Mouse (Mus musculus) midbrain, embryonic 11.5 days (tissue): ENCODE measurements at regions not wholly inside any gene's neighbourhood (a gene's known extent, or its start where the extent isn't known, plus 50 kb on each side); places are given as distances from the start of the nearest gene placed in this dataset.

Source experiments
- ATAC-seq: fragments of 200-750 bp; cut with Nextera tagmentation; 2 replicates; pipeline ENCODE4 v1.8.0; 2017; ENCODE audit warnings: moderate TSS enrichment, moderate library complexity; ENCODE audit not compliant: low FRiP score
- DNase-seq: peaks from one replicate; pipeline ENCODE4 v3.0.0; 2015; ENCODE audit warnings: low spot score; ENCODE audit errors: missing footprints
- H3K27ac ChIP-seq: fragments of 300-500 bp; sonication (generic); 2 replicates; pipeline ENCODE4 v1.5.1; 2014; ENCODE audit warnings: low read depth, low read length
- H3K27me3 ChIP-seq: fragments of 300-500 bp; sonication (generic); 2 replicates; pipeline ENCODE4 v1.6.1; 2014; ENCODE audit warnings: mild to moderate bottlenecking, low read length, moderate library complexity, mixed read lengths; ENCODE audit not compliant: control insufficient read depth, insufficient read depth
- H3K36me3 ChIP-seq: fragments of 300-500 bp; sonication (generic); 2 replicates; pipeline ENCODE4 v1.6.1; 2014; ENCODE audit warnings: mild to moderate bottlenecking, low read length, moderate library complexity, mixed read lengths; ENCODE audit not compliant: control insufficient read depth, insufficient read depth
- H3K4me1 ChIP-seq: fragments of 300-500 bp; sonication (generic); 2 replicates; pipeline ENCODE4 v1.6.1; 2014; ENCODE audit warnings: low read length; ENCODE audit not compliant: control insufficient read depth, insufficient read depth
- H3K4me2 ChIP-seq: fragments of 300-500 bp; sonication (generic); 2 replicates; pipeline ENCODE4 v1.6.1; 2014; ENCODE audit warnings: mild to moderate bottlenecking, moderate library complexity
- H3K4me3 ChIP-seq: fragments of 300-500 bp; sonication (generic); 2 replicates; pipeline ENCODE4 v1.5.1; 2014; ENCODE audit warnings: low read depth, low read length
- H3K9ac ChIP-seq: fragments of 300-500 bp; sonication (generic); 2 replicates; pipeline ENCODE4 v1.6.1; 2014; ENCODE audit warnings: low read length
- H3K9me3 ChIP-seq: fragments of 300-500 bp; sonication (generic); 2 replicates; pipeline ENCODE4 v1.6.1; 2016; ENCODE audit warnings: low read length; ENCODE audit not compliant: control insufficient read depth
- WGBS: fragments of 180-500 bp; shearing (Covaris S2); extraction: QIAGEN DNeasy Blood & Tissue Kit; methylation state at CpG from one replicate; pipeline ENCODE4 v1.1.7; 2014; 5-methylcytosine and 5-hydroxymethylcytosine counted together

DNA sequence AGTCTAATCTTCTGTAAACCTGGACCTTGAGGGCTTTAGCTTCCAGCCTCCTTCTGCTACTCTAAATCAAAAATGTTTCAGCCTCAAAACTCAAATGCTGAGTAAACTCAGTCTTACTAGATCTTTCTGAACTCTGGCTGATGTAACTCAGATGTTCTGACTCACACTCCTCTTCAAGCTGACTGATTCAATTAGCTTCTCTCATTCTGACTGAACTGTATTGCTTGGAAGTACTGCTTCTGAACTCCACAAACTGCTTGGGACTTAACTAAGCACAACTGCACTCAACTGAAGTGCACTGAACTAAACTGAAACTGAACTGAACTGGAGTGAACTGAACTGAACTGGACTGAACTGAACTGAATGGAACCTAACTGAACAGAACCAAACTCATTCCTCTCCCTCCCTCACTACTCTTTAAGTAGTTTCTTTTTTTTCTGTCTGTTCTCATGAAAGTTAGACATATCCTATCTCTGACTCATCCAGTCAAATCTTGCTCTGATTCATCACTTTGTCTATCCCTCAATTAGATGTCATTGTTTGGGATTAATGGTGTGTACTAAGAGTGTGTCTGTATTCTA is 589.7 kb downstream of the Plod2 start:
- no peaks in the 10 kb centered on the region for H3K4me1 ChIP-seq
- H3K36me3 ChIP-seq, result no peaks in the 10 kb centered on the region
- no peak overlapping the region for H3K4me2 ChIP-seq
- no peaks in the 10 kb centered on the region for H3K9me3 ChIP-seq
- H3K27me3 ChIP-seq, result no peaks in the 10 kb centered on the region
- no peak overlapping the region for H3K4me3 ChIP-seq
- DNase-seq (no peak), ATAC-seq (no peak)
- H3K27ac ChIP-seq, result no peak overlapping the region
- no peak overlapping the region for H3K9ac ChIP-seq

DNA sequence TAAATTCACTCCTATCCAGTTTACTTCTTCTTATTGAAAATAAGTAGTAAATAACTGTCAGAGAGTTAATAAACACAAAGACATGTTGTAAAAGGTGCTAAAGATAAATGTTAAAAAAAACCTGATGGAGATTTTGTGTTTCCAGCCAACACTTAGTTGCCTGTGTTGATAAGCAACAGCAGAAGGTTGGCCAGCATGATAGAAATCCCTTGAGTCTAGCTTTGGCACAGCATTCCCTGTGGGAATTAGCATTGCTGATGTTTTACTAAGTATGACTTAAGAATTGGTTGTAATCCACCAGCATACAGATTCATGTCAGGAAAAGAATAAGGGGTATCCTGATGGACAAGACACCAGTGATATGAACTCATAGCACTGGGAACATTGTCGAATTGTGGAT is 594.3 kb downstream of the Plod2 start:
- no peak overlapping the region for H3K9ac ChIP-seq
- no peak for DNase-seq
- H3K4me2 ChIP-seq, result no peak overlapping the region
- H3K9me3 ChIP-seq, result no peaks in the 10 kb centered on the region
- no peaks in the 10 kb centered on the region for H3K36me3 ChIP-seq
- ATAC-seq, result no peak
- no peak overlapping the region for H3K27ac ChIP-seq
- 79% methylated on average over 1 of the region's 1 CpGs for WGBS
- no peaks in the 10 kb centered on the region for H3K27me3 ChIP-seq
- H3K4me3 ChIP-seq, result no peak overlapping the region
- H3K4me1 ChIP-seq, result no peaks in the 10 kb centered on the region

DNA sequence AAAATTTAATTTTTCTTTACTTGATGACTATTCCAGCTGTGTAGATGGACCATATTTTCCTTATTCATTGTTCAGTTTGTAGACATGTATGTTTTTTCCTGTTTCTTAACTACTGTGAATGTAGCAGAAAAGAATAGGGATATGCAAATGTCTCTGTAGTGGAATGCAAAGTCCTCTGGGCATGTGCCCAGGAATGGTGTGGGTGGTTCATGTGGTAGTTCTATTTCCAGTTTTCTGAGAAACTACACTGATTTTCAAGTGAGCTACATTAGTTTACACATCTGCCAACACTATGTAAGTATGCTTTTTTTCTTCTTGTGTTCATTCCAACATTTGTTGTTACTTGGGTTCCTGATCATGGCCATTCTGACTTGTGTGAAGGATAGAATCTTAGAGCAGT is 628.0 kb downstream of the Plod2 start:
- Histone ChIP-seq H3K9ac (no peak overlapping the region), H3K27ac (no peak overlapping the region), H3K4me2 (no peak overlapping the region), H3K36me3 (no peaks in the 10 kb centered on the region), H3K4me1 (no peaks in the 10 kb centered on the region), H3K4me3 (no peak overlapping the region), H3K27me3 (no peaks in the 10 kb centered on the region), H3K9me3 (no peaks in the 10 kb centered on the region)
- ATAC-seq (no peak), DNase-seq (no peak)

DNA sequence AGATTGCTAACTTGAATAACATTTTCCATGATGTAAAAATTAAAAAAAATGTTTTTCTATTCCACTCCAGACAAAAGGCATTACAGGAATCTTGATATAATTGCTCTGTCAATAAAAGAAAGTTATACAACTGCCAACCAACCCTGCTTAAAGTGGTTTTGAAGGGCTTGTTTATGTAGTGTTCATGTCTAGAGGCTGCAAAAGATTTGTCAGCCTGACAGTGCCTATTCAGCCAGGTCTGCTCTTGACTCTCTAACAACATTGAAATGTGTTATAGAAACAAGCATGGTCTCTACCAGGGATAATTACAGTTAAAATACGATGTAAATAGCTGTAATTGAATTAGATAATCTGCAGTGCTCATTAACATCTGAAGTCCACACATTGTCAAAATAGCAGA is 644.6 kb downstream of the Plod2 start:
- Histone ChIP-seq H3K9me3 (no peaks in the 10 kb centered on the region), H3K4me1 (no peaks in the 10 kb centered on the region), H3K9ac (no peak overlapping the region), H3K4me2 (no peak overlapping the region), H3K36me3 (no peaks in the 10 kb centered on the region), H3K27ac (no peak overlapping the region), H3K27me3 (no peaks in the 10 kb centered on the region), H3K4me3 (no peak overlapping the region)
- DNase-seq, result no peak
- no peak for ATAC-seq
- 74% methylated on average over 1 of the region's 1 CpGs for WGBS

DNA sequence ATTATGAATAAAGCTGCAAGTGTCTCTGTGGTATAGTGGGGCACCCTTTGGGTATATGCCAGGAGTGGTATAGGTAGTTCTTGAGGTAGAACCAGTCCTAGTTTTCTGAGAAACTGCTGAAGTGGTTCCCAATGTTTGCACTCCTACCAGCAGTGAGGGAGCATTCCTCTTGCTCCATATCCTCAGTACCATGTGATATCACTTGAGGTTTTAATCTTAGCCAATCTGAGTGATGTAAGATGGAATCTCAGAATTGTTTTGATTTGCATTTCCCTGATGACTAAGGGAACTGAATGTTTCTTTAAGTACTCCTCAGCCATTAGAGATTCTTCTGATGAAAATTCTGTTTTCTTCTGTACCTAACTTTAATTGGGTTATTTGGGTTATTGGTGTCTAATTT is 690.5 kb downstream of the Plod2 start:
- H3K4me2 ChIP-seq, result no peak overlapping the region
- H3K9me3 ChIP-seq, result no peaks in the 10 kb centered on the region
- no peak overlapping the region for H3K27ac ChIP-seq
- no peak for ATAC-seq
- no peaks in the 10 kb centered on the region for H3K27me3 ChIP-seq
- H3K36me3 ChIP-seq, result no peaks in the 10 kb centered on the region
- no peak overlapping the region for H3K9ac ChIP-seq
- H3K4me3 ChIP-seq, result no peak overlapping the region
- no peak for DNase-seq
- H3K4me1 ChIP-seq, result no peaks in the 10 kb centered on the region

DNA sequence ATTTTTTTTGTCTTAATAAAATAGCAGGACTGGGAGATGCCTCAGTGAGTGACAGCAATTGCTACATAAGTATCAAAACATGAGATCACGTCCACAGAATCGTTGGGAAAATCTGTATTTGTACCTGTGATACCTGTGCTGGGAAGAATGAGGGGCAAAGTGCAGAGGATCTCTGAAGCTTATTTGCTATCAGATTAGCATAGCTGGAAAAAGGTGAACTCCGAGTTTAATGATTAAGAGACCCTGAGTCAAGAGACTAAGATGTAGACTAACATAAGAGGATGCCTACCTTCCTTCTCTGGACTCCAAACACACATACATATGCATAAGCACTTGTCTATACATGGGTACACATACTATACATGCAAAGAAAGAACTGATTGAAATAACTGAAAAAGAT is 710.1 kb downstream of the Plod2 start:
- no peaks in the 10 kb centered on the region for H3K9me3 ChIP-seq
- DNase-seq (no peak), ATAC-seq (no peak)
- H3K4me2 ChIP-seq, result no peak overlapping the region
- no peak overlapping the region for H3K9ac ChIP-seq
- no peaks in the 10 kb centered on the region for H3K27me3 ChIP-seq
- no peak overlapping the region for H3K4me3 ChIP-seq
- WGBS, result 88% methylated on average over 3 of the region's 3 CpGs
- H3K36me3 ChIP-seq, result no peaks in the 10 kb centered on the region
- no peaks in the 10 kb centered on the region for H3K4me1 ChIP-seq
- H3K27ac ChIP-seq, result no peak overlapping the region

DNA sequence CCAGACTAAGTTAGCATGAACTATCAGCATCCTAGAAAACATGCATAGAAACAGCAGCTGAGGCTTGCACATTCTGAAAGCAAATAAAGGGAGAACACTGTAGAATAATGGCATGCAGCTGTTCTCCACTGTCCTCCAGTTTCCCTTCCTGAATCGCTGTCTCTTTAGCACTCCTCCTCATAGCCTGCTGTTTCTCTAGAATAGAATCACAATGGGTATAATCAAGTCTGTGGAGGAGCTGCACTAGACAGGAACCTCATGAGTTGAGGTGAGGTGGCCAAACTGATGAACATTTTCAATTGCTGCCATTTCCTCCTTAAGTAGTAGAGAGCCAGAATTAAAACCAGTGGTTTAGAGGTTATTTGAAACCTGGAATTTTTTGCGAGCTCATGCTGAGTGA is 755.3 kb downstream of the Plod2 start:
- no peak overlapping the region for H3K4me3 ChIP-seq
- no peak for DNase-seq
- no peak overlapping the region for H3K9ac ChIP-seq
- no peaks in the 10 kb centered on the region for H3K4me1 ChIP-seq
- ATAC-seq, result no peak
- no peaks in the 10 kb centered on the region for H3K27me3 ChIP-seq
- no peaks in the 10 kb centered on the region for H3K36me3 ChIP-seq
- no peaks in the 10 kb centered on the region for H3K9me3 ChIP-seq
- no peak overlapping the region for H3K4me2 ChIP-seq
- 65% methylated on average over 2 of the region's 2 CpGs for WGBS
- H3K27ac ChIP-seq, result no peak overlapping the region

DNA sequence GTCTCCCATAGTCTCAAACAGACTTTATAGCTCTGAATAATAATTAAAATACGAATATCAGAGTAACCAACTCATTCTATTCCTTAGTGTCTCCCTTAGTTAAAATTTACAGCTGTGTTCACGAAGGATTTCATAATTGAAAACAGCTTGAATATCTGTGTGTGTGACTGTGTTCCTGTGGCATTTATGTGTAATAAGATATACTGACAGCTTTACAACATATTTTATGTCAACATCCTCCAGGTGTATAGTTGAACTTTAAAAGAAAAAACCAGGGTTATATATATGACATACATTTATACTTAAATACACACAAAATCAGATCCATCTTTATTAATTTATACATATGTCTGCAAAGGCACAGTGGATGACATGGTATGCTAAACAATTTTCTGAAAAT is 764.7 kb downstream of the Plod2 start:
- no peaks in the 10 kb centered on the region for H3K4me1 ChIP-seq
- no peaks in the 10 kb centered on the region for H3K27me3 ChIP-seq
- ATAC-seq (no peak), DNase-seq (no peak)
- no peaks in the 10 kb centered on the region for H3K36me3 ChIP-seq
- 74% methylated on average over 2 of the region's 2 CpGs for WGBS
- no peaks in the 10 kb centered on the region for H3K9me3 ChIP-seq
- H3K4me3 ChIP-seq, result no peak overlapping the region
- no peak overlapping the region for H3K4me2 ChIP-seq
- H3K27ac ChIP-seq, result no peak overlapping the region
- H3K9ac ChIP-seq, result no peak overlapping the region

DNA sequence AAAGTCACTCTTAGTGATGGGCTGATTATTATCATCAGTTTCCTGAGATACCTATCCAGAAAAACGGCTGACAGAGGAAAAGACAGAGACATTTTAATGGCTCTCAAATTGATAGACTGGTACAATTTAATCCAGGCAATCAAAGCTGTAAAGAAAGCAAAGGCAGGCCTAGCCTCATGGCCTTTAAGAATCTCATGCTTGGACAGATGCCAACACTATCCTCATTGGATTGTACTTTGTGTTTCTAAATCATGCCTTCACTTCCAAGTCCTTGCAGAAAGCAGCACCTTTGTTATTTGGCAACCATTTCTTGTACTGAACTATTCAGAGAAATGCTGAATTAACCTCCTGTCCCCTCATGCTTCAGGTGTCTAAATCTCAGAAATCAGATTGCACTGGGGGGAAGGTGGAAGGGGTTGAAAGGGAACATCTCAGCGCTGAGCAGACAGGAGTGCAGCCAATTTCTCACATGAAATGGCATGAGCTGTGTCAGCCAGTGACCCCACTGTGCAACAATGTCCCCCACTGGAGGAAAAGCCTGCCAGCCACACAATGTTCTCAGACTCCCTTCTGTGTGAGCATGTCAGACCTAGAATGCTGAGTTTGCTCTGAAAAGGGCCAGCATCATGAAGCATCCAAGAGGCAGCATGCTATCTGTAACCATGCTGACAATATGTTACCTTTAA is 787.1 kb downstream of the Plod2 start:
- 57% methylated on average over 2 of the region's 2 CpGs for WGBS
- ATAC-seq (no peak), DNase-seq (no peak)
- no peak overlapping the region for H3K9ac ChIP-seq
- no peak overlapping the region for H3K4me2 ChIP-seq
- no peak overlapping the region for H3K4me3 ChIP-seq
- H3K27ac ChIP-seq, result no peak overlapping the region
- H3K27me3 ChIP-seq, result no peaks in the 10 kb centered on the region
- no peaks in the 10 kb centered on the region for H3K36me3 ChIP-seq
- no peaks in the 10 kb centered on the region for H3K4me1 ChIP-seq
- H3K9me3 ChIP-seq, result no peaks in the 10 kb centered on the region
